Mouse (Mus musculus) limb, embryonic 11.5 days (tissue): Measurements from ENCODE around the gene Abcb6. TPM values are rescaled to one million over a fixed set of nuclear protein-coding genes. Genes with fewer than 3 reads are reported as not detected.

Source experiments
- ATAC-seq: fragments of 200-750 bp; cut with Nextera tagmentation; 2 replicates; pipeline ENCODE4 v1.8.0; 2017; ENCODE audit warnings: low read depth; ENCODE audit not compliant: insufficient number of reproducible peaks, low FRiP score, low TSS enrichment
- DNase-seq: peaks from one replicate; pipeline ENCODE4 v3.0.0-alpha.2; 2015; ENCODE audit warnings: low spot score
- H3K27ac ChIP-seq: fragments of 300-500 bp; sonication (generic); replicated peaks from 2 replicates; pipeline ENCODE4 v1.5.1; 2014; ENCODE audit warnings: low read depth, mild to moderate bottlenecking, low read length
- H3K27me3 ChIP-seq: fragments of 300-500 bp; sonication (generic); 2 replicates; pipeline ENCODE4 v1.6.1; 2014; ENCODE audit warnings: mild to moderate bottlenecking, low read length, mixed read lengths; ENCODE audit not compliant: control insufficient read depth, insufficient read depth
- H3K36me3 ChIP-seq: fragments of 300-500 bp; sonication (generic); 2 replicates; pipeline ENCODE4 v1.6.1; 2014; ENCODE audit warnings: mild to moderate bottlenecking, low read length, moderate library complexity, mixed read lengths; ENCODE audit not compliant: control insufficient read depth, insufficient read depth
- H3K4me1 ChIP-seq: fragments of 300-500 bp; sonication (generic); 2 replicates; pipeline ENCODE4 v1.6.1; 2014; ENCODE audit warnings: low read length, mixed read lengths; ENCODE audit not compliant: control insufficient read depth, insufficient read depth
- H3K4me2 ChIP-seq: fragments of 300-500 bp; sonication (generic); 2 replicates; pipeline ENCODE4 v1.6.1; 2014; ENCODE audit warnings: low read depth, mild to moderate bottlenecking, moderate library complexity; ENCODE audit not compliant: severe bottlenecking
- H3K4me3 ChIP-seq: fragments of 300-500 bp; sonication (generic); 2 replicates; pipeline ENCODE4 v1.5.1; 2014; ENCODE audit warnings: low read depth, low read length
- H3K9ac ChIP-seq: fragments of 300-500 bp; sonication (generic); 2 replicates; pipeline ENCODE4 v1.6.1; 2014; ENCODE audit warnings: mild to moderate bottlenecking, low read length
- H3K9me3 ChIP-seq: fragments of 300-500 bp; sonication (generic); 2 replicates; pipeline ENCODE4 v1.6.1; 2016; ENCODE audit warnings: low read length; ENCODE audit not compliant: control insufficient read depth
- WGBS: fragments of 180-500 bp; shearing (Covaris S2); extraction: QIAGEN DNeasy Blood & Tissue Kit; methylation state at CpG from one replicate; pipeline ENCODE4 v1.1.7; 2014; 5-methylcytosine and 5-hydroxymethylcytosine counted together
- polyA plus RNA-seq: library from polyadenylated mRNA; unstranded; fragments of >200 nt; fragmentation: Nextera tagmentation; extraction: Ambion mirVana; gene quantifications from 2 replicates; pipeline ENCODE4 v1.2.1, GENCODE M21; 2014

Gene Abcb6
- polyA plus RNA-seq, 1 experiment from 2014 or later = 24.8 TPM

DNA sequence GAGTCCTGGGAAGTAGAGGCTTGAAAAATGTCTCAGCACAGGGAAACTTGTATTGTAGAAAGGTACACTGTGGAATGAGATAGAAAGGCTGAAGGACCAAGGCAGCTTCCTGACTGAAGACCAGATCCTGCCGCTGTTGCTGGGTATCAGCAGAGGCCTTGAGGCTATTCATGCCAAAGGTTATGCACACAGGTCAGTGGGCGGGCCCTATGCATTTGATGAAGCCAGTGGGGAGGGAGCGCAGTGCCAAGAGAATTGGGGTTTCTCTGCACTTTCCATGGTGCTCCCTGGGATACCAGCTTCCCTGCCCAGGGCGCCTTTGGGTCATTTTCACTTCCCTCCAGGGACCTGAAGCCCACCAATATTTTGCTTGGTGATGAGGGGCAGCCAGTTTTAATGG lies 32.4 kb upstream of the Abcb6 start:
- H3K27me3 ChIP-seq = peaks cover 5% of the 10 kb centered on the region
- DNase-seq (no peak), ATAC-seq (no peak)
- WGBS = 88% methylated on average over 4 of the region's 4 CpGs
- H3K9ac ChIP-seq = no peak overlapping the region
- H3K4me3 ChIP-seq = no peak overlapping the region
- no peaks in the 10 kb centered on the region for H3K9me3 ChIP-seq
- H3K4me1 ChIP-seq = peaks cover 9% of the 10 kb centered on the region
- H3K36me3 ChIP-seq = peaks cover 5% of the 10 kb centered on the region; the same call in 1 of the 2 replicates
- H3K4me2 ChIP-seq = no peak overlapping the region
- no peak overlapping the region for H3K27ac ChIP-seq

DNA sequence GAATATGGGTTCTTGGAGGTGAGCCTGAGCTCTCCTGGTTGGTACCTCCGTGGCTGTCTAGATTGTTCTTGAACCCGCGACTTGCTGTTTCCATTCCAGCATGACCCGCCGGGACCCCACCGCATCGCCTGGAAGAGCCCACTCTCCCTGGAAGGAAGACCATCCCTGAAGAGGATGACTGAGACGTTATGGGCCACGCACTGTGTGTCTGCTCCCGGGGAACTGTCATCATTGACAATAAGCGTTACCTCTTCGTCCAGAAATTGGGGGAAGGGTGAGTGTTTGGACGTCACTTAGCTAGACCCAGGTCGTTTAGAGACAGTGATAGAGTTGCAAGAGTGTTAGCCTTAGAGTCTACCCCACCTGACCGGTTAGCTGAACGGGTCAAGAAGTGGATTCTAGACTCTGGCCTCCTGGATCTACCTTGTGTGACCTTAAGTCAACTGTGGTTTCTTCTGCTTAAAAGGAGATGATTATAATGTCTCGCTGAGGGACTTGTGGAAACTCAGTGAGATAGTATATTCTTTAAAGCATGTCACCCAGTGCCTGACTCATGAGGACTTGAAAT lies 31.0 kb upstream of the Abcb6 start:
- H3K27ac ChIP-seq = no peak overlapping the region
- H3K9ac ChIP-seq = peak overlapping the region; percentile 80
- H3K36me3 ChIP-seq = peaks cover 5% of the 10 kb centered on the region; the same call in 1 of the 2 replicates
- H3K9me3 ChIP-seq = no peaks in the 10 kb centered on the region
- DNase-seq = no peak
- no peak for ATAC-seq
- H3K4me1 ChIP-seq = peaks cover 9% of the 10 kb centered on the region
- peak overlapping the region; percentile 78 for H3K4me2 ChIP-seq
- WGBS = 13% methylated on average over 17 of the region's 17 CpGs
- H3K27me3 ChIP-seq = no peaks in the 10 kb centered on the region
- peak overlapping the region; percentile 79 for H3K4me3 ChIP-seq

- Histone ChIP-seq H3K36me3 (peaks cover 3% of the 10 kb centered on the region; the same call in 1 of the 2 replicates), H3K27me3 (no peaks in the 10 kb centered on the region), H3K4me2 (peak within 1 kb of the TSS; percentile 78), H3K9me3 (no peaks in the 10 kb centered on the region), H3K27ac (no peak within 1 kb of the TSS), H3K9ac (peak within 1 kb of the TSS; percentile 80), H3K4me1 (peaks cover 9% of the 10 kb centered on the region), H3K4me3 (peak within 1 kb of the TSS; percentile 79)
- DNase-seq (peak; percentile 99), ATAC-seq (peak; percentile 90)
- 5% methylated on average over 42 of the region's 42 CpGs for WGBS
These were observed 30.2 kb upstream of the Abcb6 start, which contains the start of the genes Glb1l and Stk16 for GRCm38 (mm10) chr1:75210136-75211087. Gene Glb1l, minus strand, starts transcription at chr1:75210813. Gene Stk16, plus strand, starts transcription at chr1:75210838.

- Histone ChIP-seq H3K9ac (peak overlapping the region; percentile 55), H3K4me2 (peak overlapping the region; percentile 56), H3K27ac (no peak overlapping the region), H3K4me3 (peak overlapping the region; percentile 31), H3K4me1 (peaks cover 9% of the 10 kb centered on the region), H3K36me3 (no peaks in the 10 kb centered on the region; the same call in 1 of the 2 replicates), H3K9me3 (no peaks in the 10 kb centered on the region), H3K27me3 (no peaks in the 10 kb centered on the region)
- DNase-seq (peak; percentile 47), ATAC-seq (no peak)
- WGBS = 15% methylated on average over 34 of the region's 34 CpGs
These were observed 28.9 kb upstream of the Abcb6 start for GRCm38 (mm10) chr1:75208967-75209678.

DNA sequence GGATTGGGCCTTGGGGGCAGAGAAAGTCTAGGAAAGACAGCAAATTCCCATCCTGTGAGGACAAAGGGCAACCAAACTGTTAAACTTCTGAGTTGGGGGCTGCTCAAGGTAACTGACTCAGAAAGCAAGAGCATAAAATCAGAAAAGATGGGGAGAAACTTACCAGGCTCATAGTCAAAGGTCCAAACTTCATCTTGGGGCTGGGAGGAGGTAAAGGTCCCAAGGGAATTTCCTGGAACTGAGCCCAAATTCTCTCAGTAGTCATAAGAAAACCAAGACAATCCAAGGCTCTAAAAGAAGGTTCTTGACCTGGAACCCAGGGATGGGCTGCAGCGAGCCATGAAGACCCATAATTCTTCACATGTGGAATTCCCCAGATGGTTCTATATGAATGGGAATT lies 21.0 kb upstream of the Abcb6 start:
- no peak overlapping the region for H3K4me3 ChIP-seq
- H3K9ac ChIP-seq = no peak overlapping the region
- H3K36me3 ChIP-seq = peaks cover 7% of the 10 kb centered on the region; the same call in 1 of the 2 replicates
- DNase-seq = no peak
- H3K4me1 ChIP-seq = no peaks in the 10 kb centered on the region
- H3K27ac ChIP-seq = no peak overlapping the region
- no peak for ATAC-seq
- no peak overlapping the region for H3K4me2 ChIP-seq
- WGBS = 86% methylated on average over 1 of the region's 1 CpGs
- H3K27me3 ChIP-seq = no peaks in the 10 kb centered on the region
- H3K9me3 ChIP-seq = no peaks in the 10 kb centered on the region

GRCm38 (mm10) chr1:75192452-75192851 lies 12.3 kb upstream of the Abcb6 start:
- WGBS = 0% methylated on average over 19 of the region's 19 CpGs
- H3K4me2 ChIP-seq = peak overlapping the region; percentile 94
- peak overlapping the region; percentile 59 for H3K27ac ChIP-seq
- DNase-seq = no peak
- peak overlapping the region; percentile 68 for H3K4me3 ChIP-seq
- no peak for ATAC-seq
- H3K4me1 ChIP-seq = peaks cover 8% of the 10 kb centered on the region
- H3K9ac ChIP-seq = peak overlapping the region; percentile 79
- H3K36me3 ChIP-seq = no peaks in the 10 kb centered on the region; the same call in 1 of the 2 replicates
- H3K9me3 ChIP-seq = no peaks in the 10 kb centered on the region
- H3K27me3 ChIP-seq = no peaks in the 10 kb centered on the region

GRCm38 (mm10) chr1:75191622-75192402 lies 11.6 kb upstream of the Abcb6 start, which contains the start of the genes Ankzf1 and Atg9a:
Gene Ankzf1, plus strand, starts transcription at chr1:75192151.
Gene Atg9a, minus strand, starts transcription at chr1:75192196.
- WGBS = under 1% methylated on average over 52 of the region's 56 CpGs
- DNase-seq = peak; percentile 93

More at GRCm38 (mm10) chr1:75191622-75192402, 11.6 kb upstream of the Abcb6 start, which contains the start of the genes Ankzf1 and Atg9a:
- H3K4me2 ChIP-seq = peak within 1 kb of the TSS; percentile 94
- peak within 1 kb of the TSS; percentile 79 for H3K9ac ChIP-seq
- H3K36me3 ChIP-seq = peaks cover 2% of the 10 kb centered on the region
- H3K4me3 ChIP-seq = peak within 1 kb of the TSS; percentile 68
- no peaks in the 10 kb centered on the region for H3K27me3 ChIP-seq
- H3K27ac ChIP-seq = peak within 1 kb of the TSS; percentile 59
- peaks cover 8% of the 10 kb centered on the region for H3K4me1 ChIP-seq
- H3K9me3 ChIP-seq = no peaks in the 10 kb centered on the region
- peak; percentile 98 for ATAC-seq
